18 mouse cellular contexts compared by ENCODE assay signal in the genomic region with DNA sequence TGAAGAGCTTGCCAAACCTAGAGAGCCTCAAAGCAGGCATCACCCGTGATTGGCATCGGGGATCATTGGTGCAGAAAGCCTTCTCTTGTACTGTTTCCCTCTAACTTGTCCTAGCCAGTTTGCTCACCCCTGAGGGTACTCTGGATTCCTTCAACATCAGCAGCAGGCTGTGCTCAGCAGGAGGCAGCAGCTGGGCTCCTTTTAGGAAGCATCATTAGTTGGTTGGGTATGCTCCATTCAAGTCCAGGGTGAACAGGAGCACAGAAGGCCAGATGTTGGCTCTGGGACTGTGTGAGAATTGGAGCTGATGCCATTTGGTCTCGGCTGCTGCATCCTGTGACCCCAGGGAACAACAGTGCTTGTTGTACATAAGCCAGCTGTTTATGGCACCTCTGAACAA.
DNase-seq lines count a peak whose midpoint lies in the region.
"Had no signal": no experiment of that assay in that cellular context is flagged by ENCODE, and none has a peak within 500 bp of the region (broad histone marks: within the 10 kb centered on the region; RNA-seq: fewer than 3 reads in every experiment).

No protein-coding gene starts in this region.

- H3K4me3 ChIP-seq in heart, embryonic 10.5 days: no peak overlapping the region
- H3K4me3 ChIP-seq: embryonic facial prominence, embryonic 15.5 days; intestine, embryonic 15.5 days; stomach, embryonic 15.5 days had no signal

- 69% methylated on average over 3 of the region's 3 CpGs for WGBS in heart, embryonic 10.5 days

- H3K36me3 ChIP-seq in heart, embryonic 10.5 days: no peaks in the 10 kb centered on the region
- H3K36me3 ChIP-seq: embryonic facial prominence, embryonic 15.5 days; intestine, embryonic 15.5 days; stomach, embryonic 15.5 days had no signal

- H3K27me3 ChIP-seq in heart, embryonic 10.5 days (ENCODE audit: insufficient read depth, poor library complexity, severe bottlenecking): no peaks in the 10 kb centered on the region
- H3K27me3 ChIP-seq: embryonic facial prominence, embryonic 15.5 days; intestine, embryonic 15.5 days; stomach, embryonic 15.5 days had no signal

- intact Hi-C loops in heart, postnatal 10 days (cut with DNase I): no loop called here

- H3K9me3 ChIP-seq in heart, embryonic 10.5 days: no peaks in the 10 kb centered on the region
- H3K9me3 ChIP-seq: embryonic facial prominence, embryonic 15.5 days; intestine, embryonic 15.5 days; stomach, embryonic 15.5 days had no signal

- H3K4me1 ChIP-seq in heart, embryonic 10.5 days: no peaks in the 10 kb centered on the region
- H3K4me1 ChIP-seq: intestine, embryonic 15.5 days; stomach, embryonic 15.5 days had no signal

- no peak overlapping the region for H3K27ac ChIP-seq in heart, embryonic 10.5 days
- H3K27ac ChIP-seq: embryonic facial prominence, embryonic 15.5 days; hindbrain, embryonic 14.5 days; intestine, embryonic 15.5 days; stomach, embryonic 15.5 days had no signal

- DNase-seq in heart, postnatal 10 days: peak; percentile 1 to 11
- no peak for DNase-seq in heart, embryonic 10.5 days (ENCODE audit: low spot score)
- DNase-seq in retina, adult 2 months (ENCODE audit: low read depth, low spot score): peak; percentile 4
- no peak for DNase-seq in retina, embryonic 14.5 days (ENCODE audit: low spot score)
- DNase-seq in lung, postnatal 10 days: peak; percentile 65
- peak; percentile 56 for DNase-seq in retina, postnatal 1 day
- no peak for DNase-seq in thymus, postnatal 36 days
- DNase-seq in adrenal gland, adult (ENCODE audit: inconsistent age in 2 of 2, low spot score in 1 of 2): no peak
- DNase-seq: adrenal gland, postnatal 36 days; cerebellum, adult 2 months; kidney, adult 9 months; layer of hippocampus, adult 9-11 months; liver, postnatal 0 days; thymus, adult 2 months had no signal

Comparison
In these comparisons a context has a peak if more than half of its experiments do, and no peak if none do; other contexts are left out.
1. DNase-seq: peak in heart, postnatal 10 days (2 of 2), retina, adult 2 months (single experiment), lung, postnatal 10 days (single experiment) and retina, postnatal 1 day (single experiment); none in heart, embryonic 10.5 days (single experiment), retina, embryonic 14.5 days (single experiment), thymus, postnatal 36 days (0 of 2) and adrenal gland, adult (0 of 2).